Mouse (Mus musculus) midbrain, postnatal 0 days (tissue): ENCODE results near the gene Snrnp70. TPM values are rescaled to one million over a fixed set of nuclear protein-coding genes. Genes with fewer than 3 reads are reported as not detected.

ENCODE experiments used
- ATAC-seq: fragments of 200-750 bp; cut with Nextera tagmentation; 2 replicates; pipeline ENCODE4 v1.8.0; 2017; ENCODE audit warnings: moderate number of reproducible peaks, mild to moderate bottlenecking, moderate TSS enrichment, moderate library complexity; ENCODE audit not compliant: low FRiP score
- DNase-seq: peaks from one replicate; pipeline ENCODE4 v3.0.0-alpha.2; 2015; ENCODE audit warnings: low spot score
- H3K27ac ChIP-seq: fragments of 300-500 bp; sonication (generic); 2 replicates; pipeline ENCODE4 v1.5.1; 2014; ENCODE audit warnings: low read depth, mild to moderate bottlenecking, low read length, mixed read lengths
- H3K27me3 ChIP-seq: fragments of 300-500 bp; sonication (generic); 2 replicates; pipeline ENCODE4 v1.6.1; 2014; ENCODE audit warnings: low read length, control low read depth, mixed read lengths; ENCODE audit not compliant: insufficient read depth
- H3K36me3 ChIP-seq: fragments of 300-500 bp; sonication (generic); 2 replicates; pipeline ENCODE4 v1.6.1; 2014; ENCODE audit warnings: low read length, control low read depth, mixed read lengths; ENCODE audit not compliant: insufficient read depth
- H3K4me1 ChIP-seq: fragments of 300-500 bp; sonication (generic); 2 replicates; pipeline ENCODE4 v1.6.1; 2014; ENCODE audit warnings: mild to moderate bottlenecking, control low read depth, antibody characterized with exemption, low read length, mixed read lengths; ENCODE audit not compliant: insufficient read depth
- H3K4me2 ChIP-seq: fragments of 300-500 bp; sonication (generic); 2 replicates; pipeline ENCODE4 v1.6.1; 2014; ENCODE audit warnings: low read depth, mild to moderate bottlenecking, low read length, mixed read lengths; ENCODE audit not compliant: poor library complexity, severe bottlenecking
- H3K4me3 ChIP-seq: fragments of 300-500 bp; sonication (generic); 2 replicates; pipeline ENCODE4 v1.5.1; 2014; ENCODE audit warnings: low read depth, mild to moderate bottlenecking, low read length, moderate library complexity
- H3K9ac ChIP-seq: fragments of 300-500 bp; sonication (generic); replicated peaks from 2 replicates; pipeline ENCODE4 v1.6.1; 2014; ENCODE audit warnings: mild to moderate bottlenecking, low read length, moderate library complexity, mixed read lengths; ENCODE audit not compliant: poor library complexity, severe bottlenecking
- H3K9me3 ChIP-seq: fragments of 300-500 bp; sonication (generic); 2 replicates; pipeline ENCODE4 v1.6.1; 2016; ENCODE audit warnings: low read length, control low read depth
- CTCF ChIP-seq: IDR thresholded peaks from 2 replicates; pipeline ENCODE4 v1.5.1; 2016; ENCODE audit warnings: antibody characterized with exemption, mild to moderate bottlenecking
- WGBS: fragments of 180-500 bp; shearing (Covaris S2); extraction: QIAGEN DNeasy Blood & Tissue Kit; methylation state at CpG from one replicate; pipeline ENCODE4 v1.1.7; 2014; 5-methylcytosine and 5-hydroxymethylcytosine counted together
- polyA plus RNA-seq: library from polyadenylated mRNA; unstranded; fragments of >200 nt; fragmentation: Nextera tagmentation; extraction: Ambion mirVana; gene quantifications from 2 replicates; pipeline ENCODE4 v1.2.1, GENCODE M21; 2015
- total RNA-seq: library from RNA; depleted of rRNA; stranded (reverse); fragments of >200 nt; gene quantifications from 2 replicates; pipeline ENCODE4 v1.2.3, GENCODE M21; 2014; rRNA removed

The Snrnp70 gene
- total RNA-seq (249 and 258 TPM in 2 replicates), polyA plus RNA-seq (108 and 131 TPM in 2 replicates)

- Histone ChIP-seq H3K9ac (peak within 1 kb of the TSS; percentile 74), H3K4me2 (peak within 1 kb of the TSS; percentile 92), H3K9me3 (no peaks in the 10 kb centered on the region), H3K4me3 (peak within 1 kb of the TSS; percentile 72), H3K4me1 (peaks cover 8% of the 10 kb centered on the region), H3K36me3 (peaks cover 7% of the 10 kb centered on the region; the same call in 1 of the 2 replicates), H3K27me3 (no peaks in the 10 kb centered on the region), H3K27ac (peak within 1 kb of the TSS; percentile 97)
- no peak for TF ChIP-seq CTCF
- under 1% methylated on average over 60 of the region's 60 CpGs for WGBS
- peak; percentile 97 for ATAC-seq
- peak; percentile 100 for DNase-seq
Observed at GRCm38 (mm10) chr7:45395578-45396336, at the start of gene Snrnp70. TSS of gene Snrnp70 (minus strand) at chr7:45395742.

GRCm38 (mm10) chr7:45443526-45444420, 48.2 kb upstream of the Snrnp70 start:
- no peak for TF ChIP-seq CTCF
- no peak overlapping the region for H3K4me2 ChIP-seq

GRCm38 (mm10) chr7:45437521-45438276, 42.2 kb upstream of the Snrnp70 start, which contains the start of gene Ruvbl2:
TSS of gene Ruvbl2 (minus strand) at chr7:45438096.
- Histone ChIP-seq H3K4me1 (peaks cover 15% of the 10 kb centered on the region; the same call in 1 of the 2 replicates), H3K27ac (no peak within 1 kb of the TSS), H3K4me2 (peak within 1 kb of the TSS; percentile 21), H3K9ac (0 out of 2 replicates have a peak within 1 kb of the TSS, but pooled peaks have one; percentile 19), H3K27me3 (no peaks in the 10 kb centered on the region), H3K36me3 (peaks cover 10% of the 10 kb centered on the region), H3K9me3 (no peaks in the 10 kb centered on the region), H3K4me3 (no peak within 1 kb of the TSS)
- 25% methylated on average over 19 of the region's 19 CpGs for WGBS
- DNase-seq (no peak), ATAC-seq (no peak)
- TF ChIP-seq CTCF: peak; percentile 22; the same call in 1 of the 2 replicates

More at GRCm38 (mm10) chr7:45443526-45444420, 48.2 kb upstream of the Snrnp70 start:
- no peak overlapping the region for H3K27ac ChIP-seq
- H3K9ac ChIP-seq: no peak overlapping the region
- H3K4me3 ChIP-seq: no peak overlapping the region
- no peaks in the 10 kb centered on the region for H3K27me3 ChIP-seq
- WGBS: 92% methylated on average over 22 of the region's 22 CpGs
- DNase-seq (no peak), ATAC-seq (no peak)
- H3K9me3 ChIP-seq: no peaks in the 10 kb centered on the region
- no peaks in the 10 kb centered on the region for H3K4me1 ChIP-seq
- H3K36me3 ChIP-seq: peaks cover 32% of the 10 kb centered on the region

GRCm38 (mm10) chr7:45437046-45437445, 41.5 kb upstream of the Snrnp70 start:
- no peak overlapping the region for H3K4me3 ChIP-seq
- peaks cover 15% of the 10 kb centered on the region; the same call in 1 of the 2 replicates for H3K4me1 ChIP-seq
- H3K27ac ChIP-seq: no peak overlapping the region
- DNase-seq: no peak
- no peak for ATAC-seq
- H3K4me2 ChIP-seq: no peak overlapping the region
- 0 out of 2 replicates have a peak overlapping the region, but pooled peaks have one; percentile 19 for H3K9ac ChIP-seq
- no peaks in the 10 kb centered on the region for H3K27me3 ChIP-seq
- 24% methylated on average over 6 of the region's 6 CpGs for WGBS
- no peaks in the 10 kb centered on the region for H3K9me3 ChIP-seq
- H3K36me3 ChIP-seq: peaks cover 11% of the 10 kb centered on the region; the same call in 1 of the 2 replicates
- no peak for TF ChIP-seq CTCF

- Histone ChIP-seq H3K27ac (no peak overlapping the region), H3K9me3 (no peaks in the 10 kb centered on the region), H3K27me3 (no peaks in the 10 kb centered on the region), H3K9ac (0 out of 2 replicates have a peak overlapping the region, but pooled peaks have one; percentile 19), H3K4me1 (peaks cover 15% of the 10 kb centered on the region; the same call in 1 of the 2 replicates), H3K36me3 (peaks cover 15% of the 10 kb centered on the region; the same call in 1 of the 2 replicates), H3K4me2 (no peak overlapping the region), H3K4me3 (no peak overlapping the region)
- no peak for DNase-seq
- no peak for TF ChIP-seq CTCF
- 97% methylated on average over 5 of the region's 5 CpGs for WGBS
- no peak for ATAC-seq
Observed at GRCm38 (mm10) chr7:45436444-45436843, 40.9 kb upstream of the Snrnp70 start.
